Mouse (Mus musculus): ENCODE results near the gene Myadm.

The Myadm gene

DNA sequence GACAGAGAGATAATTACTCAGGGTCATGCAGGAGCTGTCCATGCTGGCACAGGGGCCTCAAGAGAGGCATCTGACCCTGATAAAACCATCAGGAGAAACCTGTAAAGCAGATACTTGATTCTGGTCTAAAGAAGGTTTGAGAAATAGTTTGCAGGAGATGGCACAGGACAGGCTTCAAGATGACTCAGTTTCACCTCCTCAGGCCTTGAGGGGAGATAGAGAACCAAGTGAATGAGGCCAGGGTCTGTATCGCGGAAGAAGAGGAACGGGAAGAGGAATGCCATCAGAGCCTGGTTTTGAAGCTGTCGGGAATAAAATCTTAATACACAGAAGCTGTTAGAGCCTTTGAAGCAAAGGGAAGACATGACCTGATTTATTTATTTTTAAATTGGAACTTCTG, 28.8 kb downstream of the Myadm start:
- DNase-seq (ENCODE audit: inconsistent ontology term): no peak

DNA sequence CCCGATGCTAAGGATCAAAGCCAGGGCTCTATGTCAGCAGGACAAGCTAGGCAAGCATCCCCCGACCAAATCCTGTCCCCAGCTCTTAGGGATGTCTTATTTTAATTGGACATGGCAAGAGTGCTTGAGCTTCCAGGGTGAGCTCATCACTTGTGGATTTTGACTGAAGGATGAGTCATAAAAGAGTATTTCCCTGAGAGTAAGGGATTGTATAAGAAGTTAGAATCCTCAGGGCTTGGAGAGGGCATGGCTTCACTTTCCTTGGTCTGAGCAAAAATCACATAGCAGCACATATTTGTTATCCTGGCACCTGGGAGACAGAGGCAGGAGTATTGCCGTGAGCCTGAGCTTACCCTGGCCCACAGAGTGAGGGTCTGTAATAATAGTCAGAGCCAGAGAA, 32.0 kb downstream of the Myadm start:
- DNase-seq (ENCODE audit: inconsistent ontology term): peak; percentile 17

DNA sequence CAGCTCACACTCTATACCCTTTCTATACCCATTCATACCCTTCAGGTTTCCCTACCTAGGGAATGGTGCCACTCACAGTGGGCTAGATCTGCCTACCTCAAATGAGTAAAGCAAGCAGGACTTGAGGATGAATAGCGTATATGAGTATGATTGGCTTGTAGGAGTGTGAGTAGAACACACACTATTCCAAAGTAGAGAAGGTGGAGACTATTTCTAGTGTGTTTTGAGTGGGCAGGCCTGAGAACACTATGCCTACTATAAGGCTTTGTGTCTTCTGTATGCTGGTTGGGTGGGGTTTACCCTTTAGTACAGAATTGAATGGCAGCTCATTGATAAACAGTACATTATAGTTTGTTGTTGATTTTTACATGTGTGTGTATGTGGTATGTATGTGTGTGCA, 34.9 kb downstream of the Myadm start:
- no peak for DNase-seq (ENCODE audit: inconsistent ontology term)

DNA sequence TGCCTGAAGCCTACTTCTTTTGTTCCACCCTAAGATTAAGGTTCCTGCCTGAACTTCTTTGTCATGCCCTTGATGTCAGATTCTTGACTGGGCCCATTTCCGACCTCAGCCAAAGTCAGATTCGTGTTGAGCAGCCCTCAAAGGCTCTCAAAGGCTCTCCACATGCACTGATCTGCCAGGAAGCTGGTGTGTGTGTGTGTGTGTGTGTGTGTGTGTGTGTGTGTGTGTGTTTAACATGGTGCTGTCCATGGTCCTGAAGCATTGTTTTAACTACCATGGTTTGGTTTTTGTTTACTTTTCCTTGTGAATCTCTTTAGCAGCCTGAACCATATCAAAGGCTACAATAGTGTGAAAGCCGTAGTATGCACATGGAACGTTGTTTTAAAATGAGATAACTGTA, 39.1 kb downstream of the Myadm start:
- no peak for DNase-seq (ENCODE audit: inconsistent ontology term)

DNA sequence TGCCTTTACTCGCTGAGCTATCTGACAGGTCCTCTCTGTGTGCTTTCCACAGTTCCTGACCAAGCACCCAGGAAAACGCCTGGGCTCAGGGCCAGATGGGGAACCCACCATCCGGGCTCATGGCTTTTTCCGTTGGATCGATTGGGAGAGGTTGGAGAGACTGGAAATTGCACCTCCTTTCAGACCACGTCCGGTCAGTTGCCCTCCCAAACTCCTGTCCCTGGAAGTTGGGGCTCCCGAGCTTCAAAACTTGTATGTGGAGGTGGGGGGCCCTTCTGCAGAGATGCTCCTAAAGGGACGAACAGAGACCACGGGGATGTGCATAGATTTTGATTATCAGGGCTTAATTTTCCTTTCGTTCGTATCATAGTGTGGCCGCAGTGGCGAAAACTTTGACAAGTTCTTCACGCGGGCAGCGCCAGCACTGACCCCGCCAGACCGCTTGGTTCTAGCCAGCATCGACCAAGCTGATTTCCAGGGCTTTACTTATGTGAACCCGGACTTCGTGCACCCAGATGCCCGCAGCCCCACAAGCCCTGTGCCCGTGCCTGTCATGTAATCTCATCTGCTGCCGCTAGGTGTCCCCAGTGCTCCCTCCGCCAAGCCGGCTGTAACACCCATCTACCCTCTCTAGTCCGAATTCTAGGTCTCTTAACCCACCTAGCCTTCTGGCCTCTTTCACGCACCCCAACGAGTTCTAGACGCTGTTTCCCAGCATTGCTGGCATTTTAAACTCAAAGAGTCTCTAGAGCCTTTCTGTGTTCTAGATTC, 41.1 kb downstream of the Myadm start:
- peak; percentile 66 for DNase-seq (ENCODE audit: inconsistent ontology term)

DNA sequence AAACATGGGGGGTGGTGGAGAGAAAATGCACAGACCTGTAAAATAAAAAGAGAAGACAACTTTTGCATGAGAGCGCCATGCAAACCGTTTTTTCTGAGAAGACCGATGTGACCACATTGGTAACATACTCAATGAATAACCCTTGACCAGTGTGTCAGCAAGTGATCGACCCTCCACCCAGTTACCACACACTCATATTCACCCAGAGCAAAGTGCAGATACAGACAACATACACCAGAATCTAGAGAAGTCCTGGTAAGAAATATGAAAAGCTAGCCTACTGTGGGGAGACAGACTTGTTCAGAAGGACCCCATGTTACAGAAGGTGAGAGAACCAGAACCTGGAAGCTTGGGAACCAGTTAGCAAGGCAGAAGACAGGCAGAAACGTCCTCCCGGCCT, 42.3 kb downstream of the Myadm start:
- no peak for DNase-seq (ENCODE audit: inconsistent ontology term)

DNA sequence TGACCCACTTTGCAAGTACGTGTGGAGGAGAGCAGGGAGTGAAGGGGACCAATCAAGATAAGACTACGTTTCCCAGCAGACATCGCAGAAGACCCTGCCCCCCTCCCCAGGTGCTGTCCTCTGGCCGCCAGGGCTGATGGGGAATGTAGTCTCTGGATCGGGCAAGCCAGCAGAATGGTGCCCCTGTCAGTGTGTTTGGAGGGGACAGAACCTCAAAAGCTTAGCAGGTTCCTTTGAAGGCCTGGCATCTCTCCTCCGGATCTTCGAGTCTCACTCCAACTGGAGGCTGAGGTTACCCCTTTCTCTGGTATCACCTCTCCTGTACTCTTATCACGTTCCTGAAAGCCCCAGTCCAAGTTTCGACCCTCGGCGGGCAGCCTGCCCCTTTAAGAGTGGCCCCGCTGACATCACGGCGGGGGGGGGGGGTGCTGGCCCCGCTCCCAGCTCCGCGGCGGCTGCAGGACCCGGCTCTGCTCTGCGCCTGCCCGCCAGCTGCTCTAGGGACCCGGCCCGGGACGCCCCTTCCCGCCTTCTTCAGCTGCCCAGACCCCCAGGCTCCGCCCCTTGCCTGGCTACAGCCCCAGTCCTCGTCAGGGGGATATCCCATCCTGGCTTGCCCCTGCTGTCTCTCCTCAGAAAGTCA, 42.8 kb downstream of the Myadm start:
- DNase-seq (ENCODE audit: inconsistent ontology term): peak; percentile 91

DNA sequence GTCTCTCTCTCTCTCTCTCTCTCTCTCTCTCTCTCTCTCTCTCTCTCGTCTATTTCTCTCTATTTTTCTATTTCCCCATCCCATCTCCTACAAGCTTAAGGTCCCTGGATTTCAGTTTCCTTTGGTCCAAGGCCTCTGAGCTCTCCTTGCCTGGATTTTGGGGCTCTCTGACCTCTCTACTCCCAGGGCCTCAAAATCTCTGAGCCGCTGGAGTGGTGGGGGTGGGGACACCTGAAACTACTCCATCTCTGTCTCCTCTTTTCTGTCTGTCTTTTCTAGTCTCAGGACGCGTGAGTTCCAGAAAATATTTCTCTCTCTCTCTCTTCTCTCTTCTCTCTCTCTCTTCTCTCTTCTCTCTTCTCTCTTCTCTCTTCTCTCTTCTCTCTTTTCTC, 43.3 kb downstream of the Myadm start:
- DNase-seq (ENCODE audit: inconsistent ontology term): no peak

DNA sequence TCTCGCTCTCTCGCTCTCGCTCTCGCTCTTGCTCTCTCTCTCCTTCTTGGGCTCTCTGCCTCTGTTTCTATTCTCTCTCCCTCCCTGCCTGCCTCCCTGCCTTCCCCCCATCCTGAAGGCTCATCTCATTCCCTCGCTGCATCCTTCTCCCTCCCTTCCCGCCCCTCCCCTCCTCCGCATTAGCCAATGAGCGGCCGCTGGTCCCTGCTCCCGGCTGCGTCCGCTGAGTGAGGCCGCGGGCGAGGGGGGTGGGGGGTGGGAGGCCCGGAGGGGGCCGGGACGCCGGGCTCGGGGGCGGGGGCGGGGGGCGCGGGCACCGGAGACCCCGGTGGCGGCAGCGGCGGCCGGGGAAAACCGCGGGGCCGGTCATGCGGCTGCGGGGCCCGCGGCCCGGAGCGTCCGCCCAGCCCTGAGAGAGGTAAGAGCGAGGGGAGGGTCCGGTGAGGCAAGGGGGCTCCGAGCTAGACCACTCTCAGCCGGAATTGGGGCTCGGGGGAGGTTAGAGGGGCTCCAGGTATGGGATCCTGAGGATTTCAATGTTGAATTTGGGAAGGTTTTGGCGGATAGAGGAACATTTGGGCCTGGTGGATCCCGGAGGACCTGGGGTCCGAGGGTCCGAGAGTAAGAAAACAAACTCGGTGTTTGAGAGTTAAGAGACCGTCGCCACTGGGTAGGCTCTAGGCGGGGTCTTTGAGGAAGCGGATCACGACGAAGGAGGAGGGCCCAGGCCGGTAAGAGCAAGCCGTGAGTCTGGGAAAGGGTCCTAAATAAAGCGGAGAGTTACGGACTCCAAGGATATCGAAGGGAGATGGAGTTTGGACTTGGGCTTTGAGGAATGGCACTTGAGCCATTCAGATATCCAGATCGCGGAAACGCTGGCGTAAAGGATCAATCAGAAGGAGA, 44.0 kb downstream of the Myadm start, which contains the start of gene Cacng7:
Gene Cacng7, plus strand, starts transcription at position 337 of the 903 bp plus-strand sequence.
- DNase-seq (ENCODE audit: inconsistent ontology term): peak; percentile 92

DNA sequence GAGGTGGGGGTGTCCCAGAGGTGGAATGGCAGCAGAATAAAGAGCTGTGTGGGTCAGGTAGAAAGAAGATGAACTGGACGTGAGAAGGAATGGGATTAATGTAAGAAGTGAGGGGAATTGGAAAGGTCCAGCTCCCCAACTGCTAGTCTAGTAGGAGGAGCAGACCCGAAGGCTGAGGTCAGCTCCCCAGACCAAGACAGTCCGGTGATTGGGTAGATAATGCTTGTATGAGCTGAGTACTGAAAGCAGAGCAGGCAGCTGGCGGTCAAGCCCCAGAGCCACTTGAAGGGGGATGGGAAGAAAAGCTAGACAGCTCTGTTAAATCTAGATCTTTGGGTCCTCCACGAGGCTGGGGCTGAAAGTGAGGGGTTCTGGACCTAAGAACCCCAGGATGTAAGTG, 44.7 kb downstream of the Myadm start:
- DNase-seq (ENCODE audit: inconsistent ontology term): no peak

DNA sequence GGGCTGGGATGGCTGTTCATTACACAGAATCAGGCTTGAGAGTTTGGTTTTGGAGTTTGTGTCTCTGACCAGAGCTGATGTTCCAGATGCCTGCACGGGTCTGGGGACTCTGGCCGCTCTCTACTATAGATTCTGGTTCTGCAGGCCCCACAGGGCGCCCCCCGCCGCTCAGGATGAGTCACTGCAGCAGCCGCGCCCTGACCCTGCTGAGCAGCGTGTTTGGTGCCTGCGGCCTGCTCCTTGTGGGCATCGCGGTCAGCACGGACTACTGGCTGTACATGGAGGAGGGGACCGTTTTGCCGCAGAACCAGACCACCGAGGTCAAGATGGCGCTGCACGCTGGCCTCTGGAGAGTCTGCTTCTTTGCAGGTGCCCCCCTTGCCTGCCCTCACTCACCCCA, 47.5 kb downstream of the Myadm start:
- no peak for DNase-seq (ENCODE audit: inconsistent ontology term)

DNA sequence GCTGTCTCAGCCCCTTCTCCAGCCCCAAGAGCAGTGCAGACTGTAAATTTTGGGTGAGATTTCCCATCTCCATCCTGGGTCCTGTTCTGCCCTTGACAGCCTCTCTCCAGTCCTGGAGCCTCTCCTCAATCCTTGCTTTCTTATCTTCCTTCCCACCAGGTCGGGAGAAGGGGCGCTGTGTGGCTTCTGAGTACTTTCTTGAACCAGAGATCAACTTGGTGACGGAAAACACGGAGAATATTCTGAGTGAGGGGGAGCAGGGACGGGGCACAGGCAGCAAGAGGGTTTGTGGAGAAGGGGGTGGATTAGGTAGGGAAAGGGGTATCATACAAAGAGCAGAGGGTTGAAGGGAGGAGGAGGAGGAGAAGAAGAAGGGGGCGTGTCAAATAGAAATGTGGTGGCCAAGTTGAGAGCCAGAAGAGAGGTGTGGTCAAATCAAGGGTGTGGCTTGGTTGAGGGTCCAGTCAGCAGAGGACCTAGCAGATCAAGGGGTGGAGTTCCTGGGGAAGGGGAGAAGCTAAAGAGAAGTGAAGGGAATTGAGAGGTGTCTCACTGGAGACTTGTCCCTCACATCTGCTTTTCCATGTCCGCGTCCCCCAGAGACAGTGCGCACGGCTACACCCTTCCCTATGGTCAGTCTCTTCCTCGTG, 49.5 kb downstream of the Myadm start:
- DNase-seq (ENCODE audit: inconsistent ontology term): no peak

DNA sequence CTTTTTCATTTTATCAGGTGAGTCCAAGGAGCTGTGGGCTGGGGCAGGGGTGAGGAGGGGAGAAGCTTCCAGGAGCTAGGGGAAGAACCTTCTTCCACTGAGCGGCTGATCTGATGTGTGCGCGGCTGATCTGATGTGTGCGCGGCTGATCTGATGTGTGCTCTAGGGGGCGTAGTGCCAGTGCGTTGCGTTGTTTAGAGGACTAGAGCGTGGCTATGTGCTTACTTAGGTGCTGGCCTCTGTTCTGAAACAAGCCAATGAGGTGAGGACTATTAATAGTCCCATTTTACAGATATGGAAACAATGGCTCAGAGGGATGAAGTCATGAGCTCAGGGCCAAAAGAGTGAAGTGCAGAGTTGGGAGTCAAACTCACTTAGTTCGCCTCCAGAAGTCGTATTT, 50.1 kb downstream of the Myadm start:
- no peak for DNase-seq (ENCODE audit: inconsistent ontology term)

DNA sequence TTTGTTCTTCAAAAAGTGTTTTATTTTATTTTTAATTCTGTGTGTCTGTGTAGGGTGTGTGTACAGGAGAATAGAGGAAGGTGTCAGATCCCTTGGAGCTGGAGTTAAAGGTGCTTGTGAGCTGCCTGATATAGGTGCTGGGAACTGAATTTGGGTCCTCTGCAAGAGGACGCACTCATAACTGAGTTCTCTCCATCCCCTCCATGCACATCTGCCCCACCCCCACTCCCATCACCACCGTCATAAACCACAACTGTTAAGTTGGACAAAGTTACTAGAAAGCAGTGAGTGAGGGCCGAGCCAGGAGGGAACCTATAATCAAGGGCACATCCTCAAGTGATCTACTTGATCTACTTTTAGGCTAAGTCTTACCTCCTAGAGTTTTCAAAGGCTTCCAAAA, 55.0 kb downstream of the Myadm start:
- no peak for DNase-seq (ENCODE audit: inconsistent ontology term)

DNA sequence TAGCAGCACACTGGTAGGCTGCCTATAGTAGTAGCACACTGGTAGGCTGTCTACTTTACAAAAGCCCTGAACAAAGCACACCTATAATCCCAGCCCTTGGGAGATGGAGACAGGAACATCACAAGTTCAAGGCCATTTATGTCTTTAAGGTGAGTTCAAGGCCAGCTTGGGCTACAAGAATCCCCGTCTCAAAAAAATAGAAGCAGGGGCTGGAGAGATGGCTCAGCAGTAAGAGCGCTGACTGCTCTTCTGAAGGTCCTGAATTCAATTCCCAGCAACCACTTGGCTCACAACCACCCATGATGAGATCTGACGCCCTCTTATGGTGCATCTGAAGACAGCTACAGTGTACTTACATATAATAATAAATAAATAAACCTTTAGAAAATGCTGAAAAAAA, 56.4 kb downstream of the Myadm start:
- DNase-seq (ENCODE audit: inconsistent ontology term): no peak

DNA sequence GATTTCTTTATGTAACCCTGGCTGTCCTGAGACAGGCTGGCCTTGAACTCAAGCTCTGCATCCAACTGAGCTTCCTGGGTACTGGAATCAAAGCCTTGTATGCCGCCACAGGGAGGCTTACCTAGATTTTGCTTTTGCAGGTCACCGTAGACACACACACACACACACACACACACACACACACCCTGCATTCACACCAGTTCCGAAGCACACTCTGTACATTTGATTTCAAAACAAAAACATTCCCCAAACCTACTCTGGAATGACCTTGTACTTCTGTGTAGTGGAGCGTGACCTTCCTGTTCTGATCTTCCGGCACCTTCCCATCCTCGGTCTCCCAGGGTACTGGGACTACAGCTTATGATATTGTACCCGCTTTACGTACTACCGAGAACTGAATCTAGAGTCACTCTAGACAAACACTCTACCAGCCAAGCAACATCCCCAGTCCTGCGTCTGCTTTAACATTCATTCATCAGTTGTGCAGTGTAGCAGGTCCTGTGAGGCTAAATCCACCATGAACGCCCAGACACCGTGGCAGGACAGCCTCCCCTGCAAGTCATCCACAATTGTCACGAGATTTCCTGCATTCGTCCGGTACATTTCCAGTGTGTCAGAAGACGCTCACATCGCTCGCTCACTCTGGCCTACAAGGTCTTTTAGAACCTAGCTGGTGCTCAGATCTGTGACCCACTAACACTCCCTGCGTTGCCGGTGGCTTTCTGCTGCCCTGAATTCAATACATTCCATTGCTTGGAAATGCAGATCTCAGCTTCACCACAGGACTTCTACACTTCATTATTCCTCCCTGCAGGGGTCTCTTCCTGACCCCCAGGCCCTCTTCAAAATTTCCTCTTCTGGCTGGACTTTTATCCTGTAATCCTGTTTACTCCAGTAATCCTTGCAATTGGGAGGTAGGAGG, 58.7 kb downstream of the Myadm start:
- peak; percentile 73 for DNase-seq (ENCODE audit: inconsistent ontology term)

DNA sequence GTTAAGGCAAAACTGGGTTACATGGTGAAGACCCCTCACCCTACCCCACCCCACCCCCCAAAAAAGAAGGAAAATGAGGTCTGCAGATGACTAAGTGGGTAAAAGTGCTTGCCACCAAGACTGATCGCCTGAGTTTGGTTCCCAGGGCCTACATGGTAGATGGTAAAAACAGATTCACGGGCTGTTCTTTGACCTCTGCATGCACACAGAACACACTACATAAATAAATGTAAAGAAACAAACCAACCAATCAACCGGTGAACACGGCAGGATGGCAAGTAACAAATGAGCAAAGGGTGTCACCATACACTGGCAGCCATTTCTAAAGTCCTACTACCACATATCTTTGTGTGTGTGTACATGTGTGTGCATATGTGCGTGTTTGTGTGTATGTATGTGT, 59.4 kb downstream of the Myadm start:
- peak; percentile 7 for DNase-seq (ENCODE audit: inconsistent ontology term)

DNA sequence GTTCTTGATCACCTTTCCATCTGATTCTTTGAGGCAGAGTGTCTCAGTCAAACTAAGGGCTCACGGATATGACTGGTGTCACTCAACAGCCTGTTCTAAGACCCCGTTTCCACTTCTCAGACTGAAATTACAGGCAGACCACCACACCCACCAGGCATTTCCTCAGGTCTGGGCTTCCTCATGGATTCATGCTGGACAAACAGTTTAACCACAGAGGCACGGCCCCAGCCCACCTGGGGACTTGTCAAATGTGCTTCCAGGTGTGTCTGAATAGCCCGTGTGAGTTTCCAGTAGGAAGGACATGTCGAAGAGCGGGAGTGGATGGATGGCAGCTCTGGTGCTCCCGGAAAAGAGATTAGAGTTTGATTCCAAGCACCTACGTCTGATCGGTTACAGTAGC, 60.9 kb downstream of the Myadm start:
- no peak for DNase-seq (ENCODE audit: inconsistent ontology term)

Data from Muller cell, postnatal 12 days (primary cell).